Mouse (Mus musculus) bone marrow, adult 2 months (tissue): Measurements from ENCODE around the gene Ces2a.

Source experiments
- CTCF ChIP-seq: fragments of 200-500 bp; IDR thresholded peaks from 2 replicates; pipeline ENCODE4 v1.5.1; 2011; ENCODE audit warnings: low read length, control low read depth; ENCODE audit not compliant: control insufficient read depth, insufficient read depth
- POLR2A ChIP-seq: fragments of 200-500 bp; IDR thresholded peaks from 2 replicates; pipeline ENCODE4 v1.6.1; 2011; ENCODE audit warnings: low read depth, mild to moderate bottlenecking, control low read depth, low read length, borderline replicate concordance; ENCODE audit not compliant: control insufficient read depth

DNA sequence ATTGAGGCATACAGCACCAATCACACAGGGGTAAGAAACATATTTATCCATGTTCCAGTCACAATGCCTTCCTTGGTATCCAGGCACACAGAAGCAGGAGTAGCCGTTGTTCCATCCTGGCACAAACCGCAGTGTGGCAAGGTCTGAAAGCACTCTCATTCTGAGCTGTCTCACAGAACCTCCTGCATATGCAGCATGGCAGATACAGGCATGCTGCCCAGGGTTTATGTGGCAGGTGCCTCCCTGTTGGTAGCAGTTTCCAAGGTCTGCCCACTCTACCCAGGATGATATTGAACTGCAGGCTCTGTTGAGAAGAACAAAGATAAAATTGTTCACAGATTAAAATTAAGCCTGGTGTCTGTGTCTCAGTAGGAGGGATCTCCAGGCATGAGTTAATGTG, 24.4 kb downstream of the Ces2a start:
- TF ChIP-seq POLR2A = no peak
- no peak for TF ChIP-seq CTCF
